Mouse (Mus musculus) embryo, embryonic 9.5 days (tissue): ENCODE measurements around the gene Saxo1.

Source experiments
- DNase-seq: peaks from one replicate; pipeline ENCODE4 v3.0.0-alpha.2; 2017; ENCODE audit errors: extremely low spot score

The Saxo1 gene

GRCm38 (mm10) chr4:86422586-86422985 is 135.5 kb downstream of the Saxo1 start:
- DNase-seq: no peak

GRCm38 (mm10) chr4:86416401-86417025 is 141.6 kb downstream of the Saxo1 start:
- DNase-seq: no peak

GRCm38 (mm10) chr4:86413388-86413787 is 144.7 kb downstream of the Saxo1 start:
- DNase-seq: peak; percentile 37

- no peak for DNase-seq
These were observed 147.2 kb downstream of the Saxo1 start for GRCm38 (mm10) chr4:86410946-86411345.

- DNase-seq: no peak
These were observed 149.7 kb downstream of the Saxo1 start for GRCm38 (mm10) chr4:86408421-86408820.

- no peak for DNase-seq
These were observed 151.0 kb downstream of the Saxo1 start for GRCm38 (mm10) chr4:86407200-86407527.

- DNase-seq: peak; percentile 28
These were observed 151.5 kb downstream of the Saxo1 start for GRCm38 (mm10) chr4:86406501-86407199.

- DNase-seq: no peak
These were observed 157.0 kb downstream of the Saxo1 start for GRCm38 (mm10) chr4:86401116-86401515.

GRCm38 (mm10) chr4:86397470-86397869 is 160.7 kb downstream of the Saxo1 start:
- DNase-seq: no peak

GRCm38 (mm10) chr4:86396672-86397288 is 161.3 kb downstream of the Saxo1 start:
- no peak for DNase-seq

GRCm38 (mm10) chr4:86395636-86396035 is 162.5 kb downstream of the Saxo1 start:
- no peak for DNase-seq
